Mouse (Mus musculus) hindbrain, embryonic 15.5 days (tissue): ENCODE results near the gene Cdkn2d. TPM values are rescaled to one million over a fixed set of nuclear protein-coding genes. Genes with fewer than 3 reads are reported as not detected.

ENCODE experiments used
- ATAC-seq: fragments of 200-750 bp; cut with Nextera tagmentation; 2 replicates; pipeline ENCODE4 v1.8.0; 2017; ENCODE audit warnings: low read depth, moderate number of reproducible peaks, moderate TSS enrichment; ENCODE audit not compliant: low FRiP score
- H3K27ac ChIP-seq: fragments of 300-500 bp; sonication (generic); replicated peaks from 2 replicates; pipeline ENCODE4 v1.5.1; 2015; ENCODE audit warnings: mild to moderate bottlenecking, inconsistent platforms
- H3K27me3 ChIP-seq: fragments of 300-500 bp; sonication (generic); 2 replicates; pipeline ENCODE4 v1.6.1; 2015; ENCODE audit warnings: control low read depth, inconsistent platforms
- H3K36me3 ChIP-seq: fragments of 300-500 bp; sonication (generic); 2 replicates; pipeline ENCODE4 v1.6.1; 2015; ENCODE audit warnings: control low read depth, inconsistent platforms
- H3K4me1 ChIP-seq: fragments of 300-500 bp; sonication (generic); replicated peaks from 2 replicates; pipeline ENCODE4 v1.6.1; 2015; ENCODE audit warnings: control low read depth, inconsistent platforms
- H3K4me2 ChIP-seq: fragments of 300-500 bp; sonication (generic); 2 replicates; pipeline ENCODE4 v1.6.1; 2015; ENCODE audit warnings: moderate library complexity, mild to moderate bottlenecking, inconsistent platforms
- H3K4me3 ChIP-seq: fragments of 300-500 bp; sonication (generic); 2 replicates; pipeline ENCODE4 v1.5.1; 2015; ENCODE audit warnings: mild to moderate bottlenecking, inconsistent platforms
- H3K9ac ChIP-seq: fragments of 300-500 bp; sonication (generic); 2 replicates; pipeline ENCODE4 v1.6.1; 2015; ENCODE audit warnings: inconsistent platforms
- H3K9me3 ChIP-seq: fragments of 300-500 bp; sonication (generic); 2 replicates; pipeline ENCODE4 v1.6.1; 2016; ENCODE audit warnings: control low read depth, inconsistent platforms
- WGBS: fragments of 180-500 bp; shearing (Covaris S2); methylation state at CpG from one replicate; pipeline ENCODE4 v1.1.7; 2015; 5-methylcytosine and 5-hydroxymethylcytosine counted together
- polyA plus RNA-seq: library from polyadenylated mRNA; unstranded; fragments of >200 nt; fragmentation: Nextera tagmentation; extraction: Ambion mirVana; gene quantifications from 2 replicates; pipeline ENCODE4 v1.2.1, GENCODE M21; 2015

Gene Cdkn2d
- polyA plus RNA-seq, result 108 and 111 TPM in 2 replicates

DNA sequence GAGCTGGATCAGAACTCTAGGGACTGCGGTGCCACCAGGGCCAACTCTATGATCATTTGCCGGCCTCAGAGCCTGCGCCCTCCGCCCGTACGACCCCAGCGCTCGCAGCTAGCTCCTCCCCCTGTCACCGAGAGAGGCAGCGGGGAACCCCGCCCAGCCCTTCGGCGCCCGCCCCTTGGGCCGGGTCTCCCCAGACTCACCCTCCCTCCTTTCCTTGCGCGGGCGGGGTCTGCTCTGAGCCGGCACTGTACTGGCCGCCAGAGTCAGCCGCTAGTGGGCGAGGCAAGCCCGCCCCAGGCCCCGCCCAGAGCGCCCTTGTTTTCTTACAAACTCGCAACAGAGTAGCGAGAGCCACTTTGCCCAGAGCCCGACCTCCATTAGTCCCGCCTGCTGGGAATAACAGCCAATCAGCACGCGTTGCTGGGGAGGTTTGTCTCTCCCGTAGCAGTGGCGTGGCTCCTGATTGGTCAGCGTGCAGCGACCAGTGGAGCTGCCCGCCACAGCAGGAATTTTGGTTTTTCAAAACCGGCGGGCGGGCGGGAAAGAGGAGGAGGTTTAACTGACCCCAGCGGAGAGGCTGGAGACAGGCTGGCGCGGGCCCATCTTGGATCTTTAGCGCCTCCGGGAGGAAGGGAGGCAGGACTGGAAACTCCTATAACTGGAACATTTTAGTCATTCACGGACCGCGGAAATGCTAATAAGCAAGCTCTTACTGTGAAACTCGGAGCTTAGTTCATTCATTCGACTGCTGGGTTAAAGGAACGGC lies at the start of gene Cdkn2d:
Gene Cdkn2d (minus strand): TSS at position 386 of the 766 bp plus-strand sequence.
- Histone ChIP-seq H3K9me3 (no peaks in the 10 kb centered on the region), H3K36me3 (no peaks in the 10 kb centered on the region), H3K27me3 (no peaks in the 10 kb centered on the region), H3K4me2 (peak within 1 kb of the TSS; percentile 79), H3K4me3 (peak within 1 kb of the TSS; percentile 53), H3K27ac (peak within 1 kb of the TSS; percentile 83), H3K9ac (peak within 1 kb of the TSS; percentile 85), H3K4me1 (peaks cover 37% of the 10 kb centered on the region)
- ATAC-seq, result peak; percentile 97
- WGBS, result under 1% methylated on average over 43 of the region's 51 CpGs

DNA sequence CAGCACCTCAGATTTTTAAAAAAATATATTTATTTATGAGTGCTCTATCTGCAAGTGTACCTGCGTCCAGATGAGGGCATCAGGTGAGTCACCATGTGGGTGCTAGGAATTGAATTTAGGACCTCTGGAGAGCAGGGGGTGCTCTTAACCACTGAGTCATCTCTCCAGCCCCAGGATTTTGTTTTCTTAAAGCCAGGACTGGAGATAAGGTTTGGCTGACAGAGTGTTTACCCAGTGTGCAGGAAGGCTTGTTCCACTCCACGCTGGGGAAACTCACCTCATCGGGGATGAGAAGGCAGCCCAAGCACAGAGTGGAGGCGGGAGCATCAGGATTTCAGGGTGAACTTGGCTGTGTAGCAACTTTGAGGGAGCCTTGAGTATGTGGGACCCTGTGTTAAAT lies 49.2 kb upstream of the Cdkn2d start:
- no peaks in the 10 kb centered on the region for H3K27me3 ChIP-seq
- no peak overlapping the region for H3K4me3 ChIP-seq
- no peaks in the 10 kb centered on the region for H3K9me3 ChIP-seq
- 94% methylated on average over 4 of the region's 4 CpGs for WGBS
- ATAC-seq, result no peak
- no peak overlapping the region for H3K27ac ChIP-seq
- H3K4me2 ChIP-seq, result no peak overlapping the region
- peaks cover 15% of the 10 kb centered on the region for H3K36me3 ChIP-seq
- H3K4me1 ChIP-seq, result no peaks in the 10 kb centered on the region
- H3K9ac ChIP-seq, result no peak overlapping the region

DNA sequence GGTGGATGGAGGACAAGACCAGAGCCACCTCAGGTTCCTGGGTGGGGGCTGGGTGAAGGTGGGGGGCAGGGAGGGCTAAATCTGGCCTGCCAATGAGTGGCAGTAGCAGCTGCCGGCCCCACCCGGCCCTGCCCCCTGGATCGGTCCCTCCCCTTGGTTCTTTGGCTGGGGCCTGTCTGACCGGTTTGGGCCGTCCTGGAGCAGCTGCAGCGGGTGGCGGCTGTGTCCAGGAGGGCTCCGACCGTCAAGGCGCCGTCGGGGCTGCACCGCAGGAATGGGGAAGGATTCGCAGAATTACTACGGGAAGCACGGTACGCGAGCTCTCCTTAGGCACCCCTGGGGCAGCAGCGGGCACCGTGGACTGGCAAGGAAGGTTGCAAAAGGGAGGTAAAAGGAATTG lies 46.4 kb upstream of the Cdkn2d start:
- no peak for ATAC-seq
- peaks cover 4% of the 10 kb centered on the region for H3K4me1 ChIP-seq
- 28% methylated on average over 19 of the region's 20 CpGs for WGBS

DNA sequence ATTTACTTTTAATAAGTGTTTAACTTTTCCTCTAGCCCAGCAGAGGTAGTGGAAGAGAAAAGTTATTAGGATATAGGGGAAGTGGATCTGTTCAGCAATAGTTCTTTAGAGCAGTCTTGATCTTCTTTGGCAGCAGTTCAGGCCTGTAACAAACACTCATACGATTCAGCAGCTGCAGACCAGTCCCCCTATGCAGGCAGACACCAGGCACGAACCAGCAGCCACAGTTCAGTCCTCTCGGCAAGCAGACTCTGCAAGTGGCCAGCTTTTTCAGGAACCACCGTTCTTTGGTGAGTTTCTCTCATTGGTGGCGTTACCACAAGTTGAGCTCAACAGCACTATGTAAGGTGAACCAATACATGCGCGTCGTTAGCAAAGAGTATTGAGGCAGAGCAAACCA lies 45.3 kb upstream of the Cdkn2d start:
- Histone ChIP-seq H3K9ac (no peak overlapping the region), H3K36me3 (no peaks in the 10 kb centered on the region), H3K4me1 (peaks cover 8% of the 10 kb centered on the region), H3K27ac (no peak overlapping the region), H3K9me3 (no peaks in the 10 kb centered on the region), H3K27me3 (no peaks in the 10 kb centered on the region), H3K4me3 (no peak overlapping the region), H3K4me2 (no peak overlapping the region)
- no peak for ATAC-seq
- WGBS, result 84% methylated on average over 8 of the region's 8 CpGs

More for the DNA sequence above, 46.4 kb upstream of the Cdkn2d start:
- no peak overlapping the region for H3K9ac ChIP-seq
- H3K9me3 ChIP-seq, result no peaks in the 10 kb centered on the region
- H3K27ac ChIP-seq, result no peak overlapping the region
- peaks cover 4% of the 10 kb centered on the region for H3K36me3 ChIP-seq
- H3K27me3 ChIP-seq, result no peaks in the 10 kb centered on the region
- H3K4me3 ChIP-seq, result no peak overlapping the region
- H3K4me2 ChIP-seq, result no peak overlapping the region

DNA sequence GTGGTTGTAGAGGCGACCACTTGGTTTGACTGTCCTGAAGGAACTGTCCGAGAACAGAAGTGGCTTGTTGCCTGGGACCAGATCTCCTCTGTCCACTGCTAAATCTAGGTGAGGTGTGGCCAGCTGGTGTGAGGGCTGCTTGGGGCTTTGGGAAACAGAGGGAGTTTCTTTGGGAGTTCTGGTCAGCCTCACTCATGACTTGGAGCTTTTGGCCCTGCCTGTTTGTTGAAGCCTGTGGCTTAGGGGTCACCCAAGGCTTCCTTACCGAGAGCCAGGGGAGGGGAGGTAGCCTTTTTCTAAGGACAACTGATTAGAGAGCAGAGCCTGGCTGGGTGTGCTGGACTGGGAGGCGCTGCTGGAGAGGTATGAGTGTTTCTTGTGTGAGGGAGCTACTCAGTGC lies 44.2 kb upstream of the Cdkn2d start:
- Histone ChIP-seq H3K36me3 (no peaks in the 10 kb centered on the region), H3K4me2 (no peak overlapping the region), H3K9me3 (no peaks in the 10 kb centered on the region), H3K9ac (no peak overlapping the region), H3K27me3 (no peaks in the 10 kb centered on the region), H3K4me3 (no peak overlapping the region), H3K27ac (no peak overlapping the region), H3K4me1 (peaks cover 8% of the 10 kb centered on the region)
- ATAC-seq, result no peak
- 80% methylated on average over 4 of the region's 4 CpGs for WGBS

DNA sequence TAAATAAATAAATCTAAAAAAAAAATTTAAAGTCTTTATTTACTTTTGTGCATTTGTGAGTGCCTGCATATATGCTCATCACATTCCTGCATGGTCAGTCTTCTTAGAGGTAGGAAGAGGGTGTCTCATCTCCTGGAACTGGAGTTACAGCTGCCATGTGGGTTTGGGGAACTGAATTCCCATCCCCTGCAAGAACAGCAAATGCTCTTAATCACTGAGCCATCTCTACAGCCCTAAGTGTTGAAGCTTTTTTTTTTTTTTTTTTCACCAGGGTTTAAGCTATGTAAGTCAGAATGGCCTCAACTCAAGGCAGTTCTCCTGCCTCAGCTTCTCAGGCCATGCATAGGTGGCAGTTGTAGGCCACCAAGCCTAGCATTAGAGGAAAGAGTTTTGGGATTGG lies 43.5 kb upstream of the Cdkn2d start:
- Histone ChIP-seq H3K4me3 (no peak overlapping the region), H3K4me2 (no peak overlapping the region), H3K9me3 (no peaks in the 10 kb centered on the region), H3K36me3 (no peaks in the 10 kb centered on the region), H3K27me3 (no peaks in the 10 kb centered on the region), H3K4me1 (peaks cover 8% of the 10 kb centered on the region), H3K27ac (no peak overlapping the region), H3K9ac (no peak overlapping the region)
- ATAC-seq, result no peak

DNA sequence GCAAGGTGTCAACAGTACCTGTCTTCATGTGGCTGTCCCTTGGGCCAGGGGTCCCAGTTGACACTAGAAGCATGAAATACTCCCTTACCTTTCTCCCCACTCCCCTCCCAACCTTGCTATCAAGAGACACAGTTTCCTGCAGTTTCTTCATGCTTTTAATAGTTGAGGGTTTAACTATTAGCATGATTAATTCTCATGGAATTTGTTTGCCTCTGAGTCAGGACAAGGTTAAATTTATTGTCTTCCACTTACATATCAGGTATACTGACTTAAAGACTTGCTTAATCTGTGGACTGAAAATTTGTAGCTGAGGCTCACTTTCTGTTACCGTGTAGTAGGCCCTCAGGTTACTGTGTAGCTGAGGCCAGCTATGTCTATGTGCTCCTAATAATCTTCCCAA lies 42.3 kb upstream of the Cdkn2d start:
- no peaks in the 10 kb centered on the region for H3K27me3 ChIP-seq
- H3K4me2 ChIP-seq, result no peak overlapping the region
- no peak overlapping the region for H3K9ac ChIP-seq
- H3K36me3 ChIP-seq, result no peaks in the 10 kb centered on the region
- H3K4me3 ChIP-seq, result no peak overlapping the region
- 86% methylated on average over 1 of the region's 1 CpGs for WGBS
- peaks cover 8% of the 10 kb centered on the region for H3K4me1 ChIP-seq
- ATAC-seq, result no peak
- no peaks in the 10 kb centered on the region for H3K9me3 ChIP-seq
- no peak overlapping the region for H3K27ac ChIP-seq

DNA sequence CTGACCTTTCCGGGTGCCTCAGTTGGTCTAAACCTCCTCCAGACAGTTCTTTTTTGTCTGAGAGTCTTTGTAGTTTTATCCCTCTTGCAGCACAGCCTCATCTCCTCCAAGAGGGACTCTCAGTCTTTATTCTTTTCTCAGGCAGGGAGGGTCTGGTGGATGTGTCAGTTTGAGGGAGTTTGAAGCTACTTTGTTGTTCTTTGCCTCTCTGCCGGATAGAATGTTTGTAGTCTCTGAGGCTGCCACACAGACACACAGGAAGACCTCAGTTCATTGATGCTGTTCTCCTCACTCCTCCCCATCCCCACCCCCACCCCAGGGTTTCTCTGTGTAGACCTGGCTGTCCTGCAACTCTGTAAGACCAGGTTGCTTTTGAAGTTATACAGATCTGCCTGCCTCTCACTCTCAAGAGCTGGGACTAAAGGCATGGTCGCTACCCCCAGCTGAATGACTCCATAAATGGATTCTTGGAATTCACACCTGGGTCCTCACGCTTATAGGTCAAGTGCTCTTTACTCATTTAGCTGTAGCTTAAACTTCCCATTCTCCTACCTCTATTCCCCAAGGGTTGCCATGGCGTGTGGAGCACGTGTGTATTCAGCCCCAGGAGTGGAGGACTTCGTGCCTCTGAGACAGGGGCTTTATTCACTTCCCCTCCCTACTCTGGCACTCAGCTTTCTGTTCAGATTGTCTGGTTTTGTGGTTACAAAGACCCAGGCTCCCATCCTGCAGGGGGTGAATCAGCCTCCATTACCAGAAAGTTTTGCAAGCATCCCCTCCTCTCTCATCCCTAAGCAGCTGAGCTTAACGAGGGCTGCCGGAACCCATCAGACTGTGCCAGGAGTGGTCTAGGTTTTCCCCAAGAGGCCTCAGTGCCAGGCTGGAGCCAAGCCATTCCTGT lies 41.2 kb upstream of the Cdkn2d start:
- peak; percentile 40; the same call in 1 of the 2 replicates for ATAC-seq
- H3K27me3 ChIP-seq, result no peaks in the 10 kb centered on the region
- peaks cover 8% of the 10 kb centered on the region for H3K4me1 ChIP-seq
- H3K36me3 ChIP-seq, result no peaks in the 10 kb centered on the region
- no peak overlapping the region for H3K27ac ChIP-seq
- WGBS, result 30% methylated on average over 9 of the region's 9 CpGs
- no peak overlapping the region for H3K4me3 ChIP-seq
- no peaks in the 10 kb centered on the region for H3K9me3 ChIP-seq
- no peak overlapping the region for H3K4me2 ChIP-seq
- no peak overlapping the region for H3K9ac ChIP-seq

DNA sequence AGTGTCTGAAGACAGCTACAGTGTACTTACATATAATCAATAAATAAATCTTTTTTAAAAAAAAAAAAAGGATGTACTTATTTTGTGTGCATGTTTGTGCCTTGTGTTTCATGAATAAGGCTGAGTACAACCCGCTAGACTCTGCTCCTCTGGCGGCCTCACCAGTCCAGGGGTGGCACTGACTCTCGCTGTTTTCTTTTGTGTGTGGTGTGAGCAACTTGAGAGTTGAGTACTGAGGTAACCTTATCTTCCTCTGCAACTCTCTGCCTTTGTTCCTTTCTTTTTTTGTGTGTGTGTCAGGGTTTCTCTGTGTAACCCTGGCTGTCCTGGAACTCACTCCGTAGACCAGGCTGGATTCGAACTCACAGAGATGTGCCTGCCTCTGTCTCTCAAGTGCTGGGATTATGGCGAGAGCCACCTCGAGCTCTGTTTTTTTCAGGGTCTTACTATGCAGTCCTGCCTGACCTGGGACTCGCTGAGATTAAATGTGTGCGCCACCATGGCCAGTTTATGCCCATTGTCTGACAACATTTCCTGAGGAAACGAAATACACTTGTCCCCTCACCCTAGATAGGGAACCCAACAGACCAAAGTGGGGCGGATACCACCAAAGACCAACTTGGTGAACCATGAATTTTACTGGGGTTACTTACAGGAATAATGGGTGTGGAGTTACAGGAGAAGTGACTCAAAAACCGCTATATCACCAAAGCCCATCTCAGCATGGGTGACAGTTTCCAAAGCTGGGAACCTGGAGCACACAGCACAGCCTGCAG lies 40.3 kb upstream of the Cdkn2d start:
- no peaks in the 10 kb centered on the region for H3K9me3 ChIP-seq
- peaks cover 8% of the 10 kb centered on the region for H3K4me1 ChIP-seq
- H3K27ac ChIP-seq, result no peak overlapping the region
- no peaks in the 10 kb centered on the region for H3K27me3 ChIP-seq
- no peak overlapping the region for H3K4me3 ChIP-seq
- 89% methylated on average over 12 of the region's 12 CpGs for WGBS
- no peak overlapping the region for H3K4me2 ChIP-seq
- ATAC-seq, result no peak
- H3K36me3 ChIP-seq, result no peaks in the 10 kb centered on the region
- no peak overlapping the region for H3K9ac ChIP-seq

DNA sequence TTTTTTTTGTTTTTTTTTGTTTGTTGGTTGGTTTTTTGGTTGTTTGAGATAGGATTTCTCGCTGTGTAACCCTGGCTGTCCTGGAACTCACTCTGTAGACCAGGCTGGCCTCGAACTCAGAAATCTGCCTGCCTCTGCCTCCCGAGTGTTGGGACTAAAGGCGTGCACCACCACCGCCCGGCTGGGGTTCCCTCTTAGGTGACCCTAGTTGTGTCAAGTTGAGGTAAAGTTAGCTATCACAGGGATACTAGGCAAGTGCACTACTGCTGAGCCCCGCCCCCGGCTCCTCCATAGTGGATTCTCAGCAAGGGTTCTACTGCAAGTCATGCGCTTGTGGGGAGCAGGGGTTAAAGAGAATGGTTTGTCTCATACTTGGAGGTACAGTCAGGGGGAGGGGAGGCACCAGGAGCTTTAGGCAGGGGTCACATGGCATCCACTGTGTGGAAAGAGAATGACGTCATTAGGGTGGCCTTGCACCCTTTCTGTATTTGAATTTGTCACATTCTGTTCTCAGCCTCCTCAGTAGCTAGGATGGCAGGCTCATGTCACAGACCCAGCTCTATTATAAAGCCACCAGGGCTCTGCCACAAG lies 38.6 kb upstream of the Cdkn2d start:
- Histone ChIP-seq H3K4me2 (no peak overlapping the region), H3K9me3 (no peaks in the 10 kb centered on the region), H3K36me3 (no peaks in the 10 kb centered on the region), H3K27me3 (no peaks in the 10 kb centered on the region), H3K4me3 (no peak overlapping the region), H3K27ac (no peak overlapping the region), H3K4me1 (peaks cover 8% of the 10 kb centered on the region), H3K9ac (no peak overlapping the region)
- 90% methylated on average over 10 of the region's 10 CpGs for WGBS
- ATAC-seq, result no peak

DNA sequence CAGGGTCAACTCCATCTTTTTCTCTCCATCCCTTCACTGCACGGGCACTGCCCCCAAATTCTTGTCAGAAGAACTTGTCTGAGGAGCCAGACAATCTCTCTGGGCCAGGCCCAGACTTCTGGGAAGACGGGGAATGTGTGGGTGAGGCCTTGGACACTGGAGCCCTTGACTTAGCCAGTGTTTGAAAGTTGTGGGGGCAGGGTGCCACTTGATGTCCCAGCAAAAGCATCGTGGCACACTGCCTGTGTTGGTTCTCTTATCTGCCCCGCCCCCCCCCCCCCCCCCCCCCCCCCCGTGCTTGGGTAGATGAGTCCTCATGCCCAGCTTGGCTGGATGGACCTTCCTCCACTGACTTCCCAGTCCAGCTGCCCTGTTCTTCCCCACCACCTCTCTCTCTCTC lies 37.8 kb upstream of the Cdkn2d start:
- H3K9ac ChIP-seq, result no peak overlapping the region
- H3K27ac ChIP-seq, result no peak overlapping the region
- H3K4me3 ChIP-seq, result no peak overlapping the region
- no peak overlapping the region for H3K4me2 ChIP-seq
- H3K9me3 ChIP-seq, result no peaks in the 10 kb centered on the region
- no peaks in the 10 kb centered on the region for H3K36me3 ChIP-seq
- no peaks in the 10 kb centered on the region for H3K27me3 ChIP-seq
- 69% methylated on average over 3 of the region's 5 CpGs for WGBS
- peaks cover 8% of the 10 kb centered on the region for H3K4me1 ChIP-seq
- ATAC-seq, result no peak
